Mouse (Mus musculus) adrenal gland, postnatal 10 days (tissue): ENCODE data around the gene Rps8. TPM values are rescaled to one million over a fixed set of nuclear protein-coding genes. Genes with fewer than 3 reads are reported as not detected.

ENCODE experiments used
- microRNA-seq: library from miRNA; unstranded; fragments of <30 nt; microRNA quantifications from one replicate; pipeline ENCODE4 v1.2.0, GENCODE M21; 2021
- total RNA-seq, 2 experiments: library from RNA; stranded (reverse); gene quantifications; 2 replicates each; pipeline ENCODE4 v1.2.3; 2021

Gene Rps8
- total RNA-seq, 2 experiments from 2014 or later, result 1,173 to 1,206 TPM

Small RNAs within 50 kb of the gene (microRNA-seq; reads per million reads assigned to microRNA genes)
- gene Gm22398, result not detected

Other genes with a start within 250 kb of the Rps8 start
- 100 to 1,000 TPM; 122 to 150 TPM for gene Urod, start 161.8 kb downstream of the Rps8 start, total RNA-seq
- 10 to 100 TPM; 24.8 to 27.0 TPM for gene Hectd3, start 160.9 kb downstream of the Rps8 start, total RNA-seq
- gene Eif2b3, start 136.8 kb downstream of the Rps8 start, total RNA-seq, result 10 to 100 TPM; 29.3 to 32.3 TPM
- gene Ptch2, start 60.2 kb downstream of the Rps8 start, total RNA-seq, result 1 to 10 TPM; 5.1 to 7.8 TPM
- gene Btbd19, start 30.5 kb downstream of the Rps8 start, total RNA-seq, result 1 to 10 TPM; 6.0 to 6.4 TPM
- not detected for gene Tctex1d4, start 29.4 kb downstream of the Rps8 start, total RNA-seq
- gene Plk3, start 22.3 kb downstream of the Rps8 start, total RNA-seq, result 10 to 100 TPM in 1 of 2 experiments, 1 to 10 TPM in 1; 4.2 to 13.5 TPM
- 1 to 10 TPM; 6.9 to 9.6 TPM for gene Kif2c, start 26.4 kb upstream of the Rps8 start, total RNA-seq
- 10 to 100 TPM; 50.4 to 60.9 TPM for gene Tmem53, start 95.7 kb upstream of the Rps8 start, total RNA-seq
- 1 to 10 TPM; 1.5 to 1.8 TPM for gene Armh1, start 95.9 kb upstream of the Rps8 start, total RNA-seq